Mouse (Mus musculus) lung, postnatal 0 days (tissue): ENCODE measurements around the gene Hipk2.

Source experiments
- CTCF ChIP-seq: IDR thresholded peaks from 2 replicates; pipeline ENCODE4 v1.5.1; 2016; ENCODE audit warnings: antibody characterized with exemption, mild to moderate bottlenecking
- EP300 ChIP-seq: IDR thresholded peaks from 2 replicates; pipeline ENCODE4 v1.6.1; 2016; ENCODE audit warnings: antibody characterized with exemption, mild to moderate bottlenecking, control low read depth

GRCm38 (mm10) chr6:38887436-38887835 is 11.5 kb upstream of the Hipk2 start:
- no peak for TF ChIP-seq CTCF
- no peak for TF ChIP-seq EP300
